Mouse (Mus musculus): Measurements from ENCODE around the gene Hagh.

Gene Hagh

DNA sequence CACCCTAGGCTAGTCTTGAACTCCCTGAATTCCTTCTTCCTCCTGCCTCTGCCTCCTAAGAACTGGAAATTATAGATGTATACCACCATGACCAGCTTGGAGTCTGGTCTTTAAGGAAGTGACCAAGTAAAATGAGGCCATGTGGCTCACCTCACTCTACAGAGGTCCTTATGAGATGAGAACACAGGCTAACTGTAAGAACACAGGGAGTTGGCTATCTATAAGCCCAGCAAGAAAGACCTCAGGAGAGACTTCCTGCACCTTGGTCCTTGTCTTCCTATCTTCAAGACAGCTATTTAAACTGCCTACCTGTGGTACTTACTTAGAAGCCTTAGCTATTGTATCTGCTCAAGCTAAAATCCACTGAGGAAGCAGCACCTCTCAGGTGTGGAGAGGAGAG lies 74.0 kb downstream of the Hagh start:
- DNase-seq: no peak

All from heart, adult 11 months (tissue).